Mouse (Mus musculus) brown adipose tissue, adult 24 weeks (tissue): ENCODE measurements around the gene 4930505A04Rik. TPM values are rescaled to one million over a fixed set of nuclear protein-coding genes. Genes with fewer than 3 reads are reported as not detected.

Experiments
- H3K27ac ChIP-seq: fragments of 200-500 bp; replicated peaks from 2 replicates; pipeline ENCODE4 v1.5.1; 2012; ENCODE audit warnings: low read depth, mild to moderate bottlenecking, low read length
- H3K4me1 ChIP-seq: fragments of 200-500 bp; 2 replicates; pipeline ENCODE4 v1.6.1; 2012; ENCODE audit warnings: low read length, mixed read lengths; ENCODE audit not compliant: control insufficient read depth, insufficient read depth, insufficient read length
- H3K4me3 ChIP-seq: fragments of 200-500 bp; 2 replicates; pipeline ENCODE4 v1.5.1; 2012; ENCODE audit warnings: low read depth, mild to moderate bottlenecking, low read length, moderate library complexity; ENCODE audit not compliant: insufficient read depth
- polyA plus RNA-seq: library from polyadenylated mRNA; stranded (reverse); fragments of >200 nt; gene quantifications from 2 replicates; pipeline ENCODE4 v1.2.4, GENCODE M21; 2012; ENCODE audit not compliant: missing spikeins, insufficient read depth, insufficient read length

Gene 4930505A04Rik
- polyA plus RNA-seq, 1 experiment: not detected

DNA sequence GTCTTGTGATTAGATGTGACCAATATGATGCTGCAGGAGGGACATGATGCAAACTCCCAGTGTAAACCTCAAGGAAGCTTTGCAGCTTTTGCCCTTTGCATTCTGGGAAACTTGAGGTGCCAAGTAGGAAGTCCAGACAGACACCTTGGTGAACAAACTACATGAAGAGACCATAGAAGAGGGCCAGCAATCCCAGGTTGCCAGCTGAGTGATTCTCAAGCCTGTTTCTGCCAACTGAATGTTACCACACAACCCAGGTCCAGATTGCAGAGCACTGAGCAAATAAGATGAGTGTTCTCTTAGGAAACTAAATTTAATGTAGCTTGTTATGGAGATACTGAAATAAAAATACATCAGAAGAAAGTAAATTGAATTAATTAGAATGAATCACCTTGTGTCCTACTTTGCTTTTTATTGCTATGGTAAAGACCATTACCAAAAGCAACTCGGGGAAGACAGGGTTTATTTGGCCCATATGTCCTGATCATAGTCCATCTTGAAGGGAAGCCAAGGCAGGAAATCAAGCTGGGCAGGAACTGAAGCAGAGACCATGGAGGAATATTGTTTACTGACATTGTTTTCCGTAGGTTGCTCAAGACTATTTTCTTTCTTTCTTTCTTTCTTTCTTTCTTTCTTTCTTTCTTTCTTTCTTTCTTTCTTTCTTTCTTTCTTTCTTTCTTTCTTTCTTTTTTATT, 38.2 kb downstream of the 4930505A04Rik start:
- no peak overlapping the region for H3K27ac ChIP-seq
- H3K4me3 ChIP-seq: no peak overlapping the region
- no peaks in the 10 kb centered on the region for H3K4me1 ChIP-seq

DNA sequence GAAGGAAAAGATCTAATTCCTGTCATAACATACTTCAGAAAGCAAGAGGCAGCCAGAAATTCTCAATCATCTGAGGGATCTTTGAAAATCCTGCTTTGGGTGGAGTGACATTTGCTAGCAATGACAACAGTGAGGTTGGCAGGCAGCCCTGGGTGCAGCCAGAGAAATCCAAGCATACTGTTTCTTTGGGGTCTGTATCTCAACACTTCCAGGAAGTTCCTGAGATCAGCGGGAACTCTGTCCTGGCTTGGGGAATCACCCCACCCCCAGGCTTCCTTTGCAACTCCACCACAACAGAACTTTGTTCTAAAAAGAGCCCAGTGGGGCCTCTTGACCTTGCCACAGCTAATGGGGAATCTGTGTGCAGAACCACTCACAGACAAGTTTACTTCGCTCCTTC, 66.0 kb downstream of the 4930505A04Rik start:
- Histone ChIP-seq H3K27ac (peak overlapping the region; percentile 83), H3K4me1 (peaks cover 20% of the 10 kb centered on the region), H3K4me3 (no peak overlapping the region)

DNA sequence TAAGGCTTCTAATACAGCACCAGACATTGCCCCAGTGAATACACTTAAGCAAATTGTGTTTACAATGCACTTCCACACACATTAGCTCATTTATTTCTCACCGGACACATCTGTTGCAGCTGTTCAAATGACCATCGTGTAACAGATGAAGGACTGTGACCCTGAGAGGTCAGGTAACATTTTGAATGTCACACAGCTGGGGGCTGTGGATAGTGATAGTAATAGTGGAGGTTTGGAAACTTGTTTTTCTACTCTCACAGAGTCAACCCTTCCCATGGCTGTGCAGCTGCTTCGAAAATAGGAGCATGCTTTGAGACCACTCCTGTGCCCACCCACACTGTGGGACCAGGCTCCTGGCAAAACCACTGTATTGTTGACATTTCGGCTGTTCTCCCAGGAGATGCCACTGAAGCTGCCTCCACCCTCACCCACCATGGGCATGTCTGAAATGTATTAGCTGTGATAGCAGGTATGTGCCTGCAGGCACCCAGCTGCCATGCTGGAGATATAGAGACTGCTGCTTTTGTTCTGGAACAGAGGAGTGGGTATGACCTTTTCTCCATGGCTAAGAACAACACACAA, 66.9 kb downstream of the 4930505A04Rik start:
- H3K4me1 ChIP-seq: peaks cover 20% of the 10 kb centered on the region
- H3K27ac ChIP-seq: peak overlapping the region; percentile 83
- no peak overlapping the region for H3K4me3 ChIP-seq

GRCm38 (mm10) chr11:30394351-30394750, 77.3 kb downstream of the 4930505A04Rik start:
- Histone ChIP-seq H3K27ac (no peak overlapping the region), H3K4me3 (no peak overlapping the region), H3K4me1 (no peaks in the 10 kb centered on the region)

DNA sequence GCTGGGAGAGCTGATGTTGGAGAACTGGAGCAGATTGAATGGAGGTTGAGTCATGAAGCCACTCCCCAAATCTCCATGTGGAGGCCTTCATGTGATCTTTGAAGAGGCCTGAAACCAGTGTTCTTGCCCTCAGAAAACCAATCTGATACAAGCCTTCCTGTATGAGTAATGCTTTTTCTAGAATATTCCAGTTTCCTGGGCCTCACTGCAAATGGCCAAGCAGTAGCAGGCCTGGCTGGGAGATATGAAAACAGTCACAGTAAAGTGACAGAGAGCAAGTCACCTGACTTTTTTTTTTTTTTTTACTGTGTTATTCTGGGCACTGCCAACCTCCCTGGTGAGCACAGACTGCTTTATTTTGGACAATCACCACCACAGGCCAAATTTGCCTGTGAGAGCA, 88.6 kb downstream of the 4930505A04Rik start:
- Histone ChIP-seq H3K4me1 (no peaks in the 10 kb centered on the region), H3K4me3 (no peak overlapping the region), H3K27ac (no peak overlapping the region)

Other genes starting within 250 kb of the 4930505A04Rik start
- 199 and 225 TPM in 2 replicates for gene Sptbn1, start 203.7 kb downstream of the 4930505A04Rik start, polyA plus RNA-seq
- gene Acyp2, start 177.8 kb upstream of the 4930505A04Rik start, polyA plus RNA-seq: 307 and 372 TPM in 2 replicates